Mouse (Mus musculus): ENCODE measurements at regions not wholly inside any gene's neighbourhood (a gene's known extent, or its start where the extent isn't known, plus 50 kb on each side); places are given as distances from the start of the nearest gene placed in this dataset.
A peak's percentile ranks its signal among the peaks of the same experiment; 100 is the strongest.

DNA sequence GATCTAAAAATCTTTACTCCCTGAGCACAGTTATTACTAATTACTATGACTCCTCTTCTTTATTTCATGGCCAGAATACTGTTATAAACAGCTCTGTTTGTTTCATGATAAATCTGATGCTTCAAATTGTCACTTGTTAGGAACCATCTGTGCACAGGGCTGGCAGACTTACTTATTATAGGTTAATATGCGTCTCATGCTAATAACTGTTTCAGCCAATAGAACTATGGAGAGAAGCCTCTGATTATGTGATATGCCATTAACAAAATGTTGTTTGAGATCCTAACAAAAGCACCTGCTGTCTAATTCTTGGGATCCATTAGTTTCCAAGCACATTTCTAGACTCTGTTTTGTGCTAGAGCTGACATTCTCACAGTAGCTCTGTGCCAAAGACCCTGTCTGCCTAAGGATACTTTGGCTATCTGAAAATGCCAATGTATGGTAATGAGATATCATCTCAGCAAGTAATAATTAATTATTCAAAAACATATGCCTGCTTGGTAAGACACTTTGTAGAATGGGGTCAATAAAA is 318.1 kb downstream of the Grb14 start:
- DNase-seq (ENCODE audit: low spot score): peak; percentile 25

DNA sequence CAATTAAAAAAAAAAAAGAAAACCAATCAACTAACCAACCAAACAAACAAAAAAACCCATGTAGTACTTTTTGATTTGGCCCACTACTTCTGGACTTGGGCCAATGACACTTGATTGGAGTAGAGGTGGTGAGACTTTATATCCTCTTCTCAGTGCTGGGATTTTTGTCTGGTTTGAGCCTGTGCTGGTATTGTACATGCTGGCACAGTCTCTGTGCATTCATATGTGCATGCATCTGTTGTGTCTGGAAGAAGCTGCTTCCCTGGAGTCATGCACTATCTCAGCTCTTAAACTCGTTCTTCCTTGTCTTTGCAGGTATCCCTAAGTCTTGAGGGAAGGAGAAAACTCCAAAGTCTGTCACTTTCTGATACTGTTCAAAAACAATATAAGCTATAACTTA is 328.8 kb downstream of the Grb14 start:
- Histone ChIP-seq H3K27me3 (ENCODE audit: control insufficient read depth, insufficient read depth, low read length) (no peaks in the 10 kb centered on the region), H3K36me3 (replicated peaks; ENCODE audit: control insufficient read depth, insufficient read depth) (no peaks in the 10 kb centered on the region), H3K9me3 (ENCODE audit: control insufficient read depth, low read length) (no peaks in the 10 kb centered on the region), H3K4me1 (replicated peaks; ENCODE audit: control insufficient read depth, insufficient read depth, low read length) (no peaks in the 10 kb centered on the region), H3K4me2 (replicated peaks) (no peak overlapping the region), H3K27ac (no peak overlapping the region), H3K4me3 (replicated peaks; ENCODE audit: low read length) (no peak overlapping the region), H3K9ac (no peak overlapping the region)
- ATAC-seq (ENCODE audit: low FRiP score) (no peak), DNase-seq (ENCODE audit: low spot score) (no peak)
- WGBS: 81% methylated on average over 1 of the region's 1 CpGs

More for the DNA sequence above, 318.1 kb downstream of the Grb14 start:
- no peaks in the 10 kb centered on the region for H3K9me3 ChIP-seq (ENCODE audit: control insufficient read depth, low read length)
- 50% methylated on average over 1 of the region's 1 CpGs for WGBS
- no peaks in the 10 kb centered on the region for H3K36me3 ChIP-seq (replicated peaks; ENCODE audit: control insufficient read depth, insufficient read depth)
- H3K27ac ChIP-seq: no peak overlapping the region
- no peak overlapping the region for H3K4me2 ChIP-seq (replicated peaks)
- H3K27me3 ChIP-seq (ENCODE audit: control insufficient read depth, insufficient read depth, low read length): no peaks in the 10 kb centered on the region
- no peak for ATAC-seq (ENCODE audit: low FRiP score)
- no peak overlapping the region for H3K9ac ChIP-seq
- no peak overlapping the region for H3K4me3 ChIP-seq (replicated peaks; ENCODE audit: low read length)
- H3K4me1 ChIP-seq (replicated peaks; ENCODE audit: control insufficient read depth, insufficient read depth, low read length): no peaks in the 10 kb centered on the region

DNA sequence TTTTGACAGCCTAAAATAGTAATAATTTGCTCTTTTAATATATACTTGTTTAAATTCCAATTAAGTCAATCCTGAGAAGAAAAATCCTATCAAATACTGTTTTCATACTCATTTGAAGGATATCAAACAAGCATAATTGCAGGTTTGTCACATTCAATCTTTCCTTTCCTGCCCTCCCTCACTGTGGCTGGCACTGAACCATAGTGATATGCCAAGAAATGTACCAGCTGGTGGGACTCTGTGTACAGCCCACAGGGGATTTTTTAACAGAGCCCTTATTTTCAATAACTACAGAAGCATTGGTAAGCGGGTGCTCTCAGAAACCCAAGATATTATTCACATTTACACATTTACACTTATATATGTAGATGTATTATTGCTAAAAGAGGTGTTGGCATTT is 333.3 kb downstream of the Grb14 start:
- WGBS: 47% methylated on average over 1 of the region's 1 CpGs
- no peak overlapping the region for H3K27ac ChIP-seq
- no peaks in the 10 kb centered on the region for H3K27me3 ChIP-seq (ENCODE audit: control insufficient read depth, insufficient read depth, low read length)
- H3K4me2 ChIP-seq (replicated peaks): no peak overlapping the region
- H3K9ac ChIP-seq: no peak overlapping the region
- no peaks in the 10 kb centered on the region for H3K36me3 ChIP-seq (replicated peaks; ENCODE audit: control insufficient read depth, insufficient read depth)
- no peaks in the 10 kb centered on the region for H3K4me1 ChIP-seq (replicated peaks; ENCODE audit: control insufficient read depth, insufficient read depth, low read length)
- ATAC-seq (ENCODE audit: low FRiP score) (no peak), DNase-seq (ENCODE audit: low spot score) (peak; percentile 30)
- H3K4me3 ChIP-seq (replicated peaks; ENCODE audit: low read length): no peak overlapping the region
- no peaks in the 10 kb centered on the region for H3K9me3 ChIP-seq (ENCODE audit: control insufficient read depth, low read length)

DNA sequence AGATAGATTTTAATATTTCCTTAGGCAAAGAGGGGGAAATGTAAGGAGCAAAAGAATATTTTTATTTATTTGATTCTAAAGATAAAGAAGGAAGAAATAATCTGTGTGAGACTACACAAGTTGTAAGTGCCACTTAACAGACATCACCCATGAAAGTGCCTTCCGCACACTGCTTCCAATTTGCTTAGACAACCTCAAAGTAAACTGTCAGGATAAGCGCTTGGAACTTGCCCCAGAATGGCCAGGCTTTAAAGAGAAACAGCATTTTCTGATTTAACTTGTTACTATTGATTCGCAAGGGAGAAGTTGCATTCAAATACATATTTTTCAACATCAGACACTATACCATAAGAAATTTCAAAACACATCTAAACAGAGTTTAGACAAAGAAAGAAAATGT is 333.8 kb downstream of the Grb14 start:
- DNase-seq (ENCODE audit: low spot score) (no peak), ATAC-seq (ENCODE audit: low FRiP score) (no peak)
- no peak overlapping the region for H3K27ac ChIP-seq
- H3K9me3 ChIP-seq (ENCODE audit: control insufficient read depth, low read length): no peaks in the 10 kb centered on the region
- no peak overlapping the region for H3K9ac ChIP-seq
- H3K4me3 ChIP-seq (replicated peaks; ENCODE audit: low read length): no peak overlapping the region
- H3K4me1 ChIP-seq (replicated peaks; ENCODE audit: control insufficient read depth, insufficient read depth, low read length): no peaks in the 10 kb centered on the region
- H3K27me3 ChIP-seq (ENCODE audit: control insufficient read depth, insufficient read depth, low read length): no peaks in the 10 kb centered on the region
- 91% methylated on average over 3 of the region's 3 CpGs for WGBS
- no peaks in the 10 kb centered on the region for H3K36me3 ChIP-seq (replicated peaks; ENCODE audit: control insufficient read depth, insufficient read depth)
- H3K4me2 ChIP-seq (replicated peaks): no peak overlapping the region

DNA sequence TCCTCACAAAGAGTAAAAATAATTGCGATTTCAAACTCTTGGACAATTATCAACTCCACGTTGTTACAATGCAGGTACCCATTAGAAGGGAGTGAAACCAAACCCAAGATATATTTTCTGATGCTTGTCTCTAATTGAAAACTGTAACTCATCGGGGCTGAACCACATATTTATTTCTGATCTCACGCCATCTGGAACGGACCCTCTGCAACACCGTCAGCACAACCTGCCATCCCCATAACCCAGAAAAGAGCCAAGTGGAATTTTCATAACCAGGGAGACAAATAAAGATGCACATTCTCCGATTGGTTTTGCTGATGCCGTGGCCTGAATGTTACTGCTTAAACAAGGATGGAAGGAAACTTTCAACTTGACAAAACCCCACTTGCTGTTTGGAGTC is 338.0 kb downstream of the Grb14 start:
- DNase-seq (ENCODE audit: low spot score) (no peak), ATAC-seq (ENCODE audit: low FRiP score) (no peak)
- WGBS: 80% methylated on average over 8 of the region's 8 CpGs
- no peaks in the 10 kb centered on the region for H3K27me3 ChIP-seq (ENCODE audit: control insufficient read depth, insufficient read depth, low read length)
- no peak overlapping the region for H3K4me2 ChIP-seq (replicated peaks)
- no peaks in the 10 kb centered on the region for H3K9me3 ChIP-seq (ENCODE audit: control insufficient read depth, low read length)
- H3K27ac ChIP-seq: no peak overlapping the region
- no peak overlapping the region for H3K4me3 ChIP-seq (replicated peaks; ENCODE audit: low read length)
- H3K9ac ChIP-seq: no peak overlapping the region
- no peaks in the 10 kb centered on the region for H3K36me3 ChIP-seq (replicated peaks; ENCODE audit: control insufficient read depth, insufficient read depth)
- no peaks in the 10 kb centered on the region for H3K4me1 ChIP-seq (replicated peaks; ENCODE audit: control insufficient read depth, insufficient read depth, low read length)

DNA sequence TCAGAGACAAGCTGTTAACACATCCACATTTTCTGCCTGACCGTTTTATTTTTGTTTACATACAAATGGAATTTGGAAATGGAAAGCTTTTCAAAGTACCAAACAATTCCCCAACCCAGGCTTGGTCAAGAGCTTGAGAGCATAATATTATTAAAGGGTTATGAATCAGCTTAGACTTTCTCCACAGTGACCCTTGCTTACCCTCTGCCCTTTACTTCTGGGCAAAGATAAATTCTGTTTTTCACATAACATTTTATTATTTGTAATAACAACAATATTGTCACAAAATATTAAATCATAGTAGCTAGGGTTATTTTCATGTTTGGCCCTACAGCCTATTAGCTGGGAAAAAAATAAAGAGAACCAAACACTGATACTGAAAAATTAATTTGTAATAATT is 375.2 kb downstream of the Grb14 start:
- DNase-seq (ENCODE audit: low spot score): no peak
- Histone ChIP-seq H3K4me3 (replicated peaks; ENCODE audit: low read length) (no peak overlapping the region), H3K4me1 (replicated peaks; ENCODE audit: control insufficient read depth, insufficient read depth, low read length) (no peaks in the 10 kb centered on the region), H3K9me3 (ENCODE audit: control insufficient read depth, low read length) (no peaks in the 10 kb centered on the region), H3K4me2 (replicated peaks) (no peak overlapping the region), H3K36me3 (replicated peaks; ENCODE audit: control insufficient read depth, insufficient read depth) (no peaks in the 10 kb centered on the region), H3K9ac (no peak overlapping the region), H3K27me3 (ENCODE audit: control insufficient read depth, insufficient read depth, low read length) (no peaks in the 10 kb centered on the region), H3K27ac (no peak overlapping the region)
- WGBS: 85% methylated on average over 1 of the region's 1 CpGs
- ATAC-seq (ENCODE audit: low FRiP score): no peak

DNA sequence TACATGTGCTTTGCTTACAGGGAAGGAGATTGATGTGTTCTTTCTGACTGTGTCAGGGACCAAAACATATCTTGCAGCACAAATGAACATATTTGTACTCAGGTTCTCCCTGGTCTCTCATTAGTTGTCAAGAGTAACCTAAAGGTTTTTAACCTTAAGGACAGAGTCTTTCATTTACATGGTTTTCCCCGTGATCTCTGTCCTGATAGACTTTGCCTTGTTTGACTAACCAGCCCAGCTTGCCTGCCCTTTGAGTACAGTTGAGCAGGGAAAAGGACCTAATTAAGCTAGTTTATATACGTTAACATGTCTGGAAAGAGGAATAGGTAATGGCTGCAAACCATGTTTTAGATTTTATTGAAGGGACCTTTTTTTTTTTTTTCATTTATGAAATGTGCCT is 407.9 kb downstream of the Grb14 start:
- Histone ChIP-seq H3K9ac (no peak overlapping the region), H3K9me3 (ENCODE audit: control insufficient read depth, low read length) (no peaks in the 10 kb centered on the region), H3K4me1 (replicated peaks; ENCODE audit: control insufficient read depth, insufficient read depth, low read length) (no peaks in the 10 kb centered on the region), H3K4me2 (replicated peaks) (no peak overlapping the region), H3K36me3 (replicated peaks; ENCODE audit: control insufficient read depth, insufficient read depth) (no peaks in the 10 kb centered on the region), H3K27ac (no peak overlapping the region), H3K4me3 (replicated peaks; ENCODE audit: low read length) (no peak overlapping the region), H3K27me3 (ENCODE audit: control insufficient read depth, insufficient read depth, low read length) (no peaks in the 10 kb centered on the region)
- ATAC-seq (ENCODE audit: low FRiP score): no peak
- no peak for DNase-seq (ENCODE audit: low spot score)
- 80% methylated on average over 2 of the region's 2 CpGs for WGBS

DNA sequence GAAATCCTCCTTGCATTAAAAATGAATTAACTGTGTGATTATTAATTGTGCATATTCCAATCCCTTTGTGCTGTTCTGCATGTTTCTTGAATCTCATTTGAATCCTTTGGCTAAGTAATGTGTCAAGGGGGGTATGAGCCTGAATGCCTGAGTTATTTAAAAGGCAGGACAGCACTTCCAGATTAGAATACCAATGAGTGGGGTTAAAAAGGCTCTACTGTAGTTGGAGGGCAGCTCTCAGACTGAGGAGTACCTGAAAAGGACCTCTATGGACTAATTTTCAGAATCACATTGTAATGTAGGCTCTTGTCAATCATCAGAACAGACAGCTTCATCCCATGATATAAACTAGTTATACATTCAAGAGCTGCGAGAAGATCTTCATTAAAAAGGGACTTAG is 417.9 kb downstream of the Grb14 start:
- Histone ChIP-seq H3K27ac (no peak overlapping the region), H3K9me3 (ENCODE audit: control insufficient read depth, low read length) (no peaks in the 10 kb centered on the region), H3K4me3 (replicated peaks; ENCODE audit: low read length) (no peak overlapping the region), H3K36me3 (replicated peaks; ENCODE audit: control insufficient read depth, insufficient read depth) (no peaks in the 10 kb centered on the region), H3K4me2 (replicated peaks) (no peak overlapping the region), H3K9ac (no peak overlapping the region), H3K27me3 (ENCODE audit: control insufficient read depth, insufficient read depth, low read length) (no peaks in the 10 kb centered on the region), H3K4me1 (replicated peaks; ENCODE audit: control insufficient read depth, insufficient read depth, low read length) (no peaks in the 10 kb centered on the region)
- ATAC-seq (ENCODE audit: low FRiP score) (no peak), DNase-seq (ENCODE audit: low spot score) (no peak)
- 59% methylated on average over 1 of the region's 1 CpGs for WGBS

DNA sequence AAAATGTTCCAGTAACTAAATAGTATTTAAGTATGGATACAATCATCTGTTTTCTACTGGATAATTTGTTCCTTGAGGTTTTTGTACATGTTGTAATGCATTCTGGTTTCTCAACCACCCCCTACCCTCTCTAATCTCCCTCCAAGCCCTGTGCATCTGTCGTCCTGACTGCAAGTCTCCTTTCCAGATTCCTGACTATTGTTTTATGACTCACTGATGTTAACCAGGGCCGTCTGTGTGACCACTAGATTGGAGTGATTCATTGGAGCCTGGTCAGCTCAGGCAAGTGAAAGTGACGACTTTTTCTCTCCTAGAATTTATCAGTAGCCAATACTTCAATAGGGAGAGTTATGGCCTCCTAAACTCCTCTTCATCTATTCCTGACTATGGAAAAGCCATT is 442.5 kb downstream of the Grb14 start:
- H3K9ac ChIP-seq: no peak overlapping the region
- H3K36me3 ChIP-seq (replicated peaks; ENCODE audit: control insufficient read depth, insufficient read depth): no peaks in the 10 kb centered on the region
- no peaks in the 10 kb centered on the region for H3K9me3 ChIP-seq (ENCODE audit: control insufficient read depth, low read length)
- no peaks in the 10 kb centered on the region for H3K27me3 ChIP-seq (ENCODE audit: control insufficient read depth, insufficient read depth, low read length)
- DNase-seq (ENCODE audit: low spot score) (no peak), ATAC-seq (ENCODE audit: low FRiP score) (no peak)
- no peaks in the 10 kb centered on the region for H3K4me1 ChIP-seq (replicated peaks; ENCODE audit: control insufficient read depth, insufficient read depth, low read length)
- no peak overlapping the region for H3K4me2 ChIP-seq (replicated peaks)
- no peak overlapping the region for H3K27ac ChIP-seq
- 69% methylated on average over 3 of the region's 3 CpGs for WGBS
- no peak overlapping the region for H3K4me3 ChIP-seq (replicated peaks; ENCODE audit: low read length)

DNA sequence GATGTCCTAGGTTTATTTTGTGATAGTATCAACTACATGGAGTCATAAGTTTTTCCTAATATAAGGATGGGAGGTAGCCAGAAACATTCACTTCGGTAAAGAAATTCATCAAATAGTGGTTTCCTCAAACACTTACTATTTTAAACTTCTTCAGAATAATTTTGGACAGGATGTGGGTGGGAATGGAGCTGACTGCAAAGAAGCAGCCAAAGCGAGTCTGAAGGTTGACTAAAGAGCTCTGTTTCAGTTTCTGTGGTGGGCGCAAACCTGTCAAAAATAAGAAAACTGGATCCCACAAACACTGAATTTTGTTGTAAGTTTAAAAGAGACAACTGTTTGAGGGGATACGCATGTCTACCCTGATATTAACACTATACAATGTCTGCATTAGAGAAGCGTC is 438.2 kb upstream of the Fign start:
- Histone ChIP-seq H3K4me1 (replicated peaks; ENCODE audit: control insufficient read depth, insufficient read depth, low read length) (no peaks in the 10 kb centered on the region), H3K4me2 (replicated peaks) (no peak overlapping the region), H3K4me3 (replicated peaks; ENCODE audit: low read length) (no peak overlapping the region), H3K36me3 (replicated peaks; ENCODE audit: control insufficient read depth, insufficient read depth) (no peaks in the 10 kb centered on the region), H3K27me3 (ENCODE audit: control insufficient read depth, insufficient read depth, low read length) (no peaks in the 10 kb centered on the region), H3K9me3 (ENCODE audit: control insufficient read depth, low read length) (no peaks in the 10 kb centered on the region), H3K27ac (no peak overlapping the region), H3K9ac (no peak overlapping the region)
- ATAC-seq (ENCODE audit: low FRiP score) (no peak), DNase-seq (ENCODE audit: low spot score) (no peak)
- 94% methylated on average over 5 of the region's 5 CpGs for WGBS
